Mouse (Mus musculus) frontal cortex, postnatal 14 days (tissue): ENCODE data around the gene Lars2.

Experiments used
- DNase-seq, 2 experiments: peaks; one replicate each; pipeline ENCODE4 v3.0.0; 2022; ENCODE audit warnings: low spot score in 2 of 2

Gene Lars2

GRCm38 (mm10) chr9:123506270-123507146 lies 139.8 kb downstream of the Lars2 start:
- no peak for DNase-seq

DNA sequence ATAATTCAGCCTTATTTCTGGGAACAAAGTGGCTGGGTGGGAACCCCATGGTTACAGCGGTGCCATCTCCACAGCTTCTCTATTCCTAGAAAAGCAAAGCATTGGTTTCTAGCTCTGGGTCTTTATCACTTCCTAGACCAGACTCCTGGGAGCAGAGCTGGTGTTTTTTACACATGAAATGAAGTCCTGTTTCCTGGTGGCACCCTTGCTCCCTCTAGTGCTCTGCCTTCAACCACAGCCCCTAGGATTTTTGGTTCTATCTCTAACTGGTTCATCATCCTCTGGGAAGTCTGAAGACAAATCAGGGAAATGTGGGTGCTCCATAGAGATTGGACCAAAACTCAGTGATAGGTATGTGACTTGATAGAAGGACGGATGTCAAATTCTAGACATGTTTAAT lies 140.7 kb downstream of the Lars2 start:
- DNase-seq = no peak

- DNase-seq = no peak
Observed at GRCm38 (mm10) chr9:123508986-123509385, 142.3 kb downstream of the Lars2 start.

DNA sequence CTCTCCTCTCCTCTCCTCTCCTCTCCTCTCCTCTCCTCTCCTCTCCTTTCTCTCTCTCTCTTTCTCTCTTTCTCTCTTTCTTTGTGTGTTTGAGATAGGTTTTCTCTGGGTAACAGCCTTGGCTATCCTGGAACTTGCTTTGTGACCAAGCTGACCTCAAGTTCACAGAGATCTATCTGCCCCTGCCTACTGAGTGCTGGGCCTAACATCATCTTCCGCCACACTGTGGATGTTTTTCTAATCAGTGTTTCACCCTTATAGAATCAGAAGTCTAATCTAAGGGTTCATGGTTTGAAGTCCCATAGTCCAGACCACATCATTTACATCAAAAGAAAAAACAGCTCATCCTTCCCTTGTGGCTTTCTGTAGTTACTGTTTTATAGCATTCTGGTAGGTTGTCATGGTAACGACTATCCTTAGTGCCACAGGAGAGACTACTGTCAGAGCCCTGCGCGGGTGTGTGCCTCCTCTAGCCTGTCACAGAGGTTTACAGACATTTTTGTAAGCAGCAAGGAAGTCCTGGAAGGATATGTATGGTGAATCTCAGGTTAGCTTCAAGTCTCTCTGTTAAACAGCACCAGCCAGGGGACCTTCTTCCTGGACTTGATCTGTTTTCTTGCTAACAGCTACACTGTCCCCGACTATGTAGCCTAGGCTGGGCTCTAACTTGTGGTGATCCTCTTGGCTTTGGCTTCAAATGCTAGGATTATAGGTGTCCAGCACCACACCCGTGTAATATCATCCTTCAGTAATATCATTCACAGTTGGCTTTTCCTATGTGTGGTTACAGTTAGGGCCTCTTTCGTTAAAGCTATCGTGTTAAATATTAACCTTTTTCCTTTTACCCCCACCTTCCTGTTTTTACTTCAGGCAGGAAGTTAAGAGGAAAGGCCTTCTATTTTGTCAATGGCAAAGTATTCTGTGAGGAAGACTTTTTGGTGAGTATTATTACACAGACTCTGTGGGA lies 143.2 kb downstream of the Lars2 start:
- no peak for DNase-seq

GRCm38 (mm10) chr9:123510926-123511325 lies 144.2 kb downstream of the Lars2 start:
- DNase-seq = no peak
